In the genomic region with DNA sequence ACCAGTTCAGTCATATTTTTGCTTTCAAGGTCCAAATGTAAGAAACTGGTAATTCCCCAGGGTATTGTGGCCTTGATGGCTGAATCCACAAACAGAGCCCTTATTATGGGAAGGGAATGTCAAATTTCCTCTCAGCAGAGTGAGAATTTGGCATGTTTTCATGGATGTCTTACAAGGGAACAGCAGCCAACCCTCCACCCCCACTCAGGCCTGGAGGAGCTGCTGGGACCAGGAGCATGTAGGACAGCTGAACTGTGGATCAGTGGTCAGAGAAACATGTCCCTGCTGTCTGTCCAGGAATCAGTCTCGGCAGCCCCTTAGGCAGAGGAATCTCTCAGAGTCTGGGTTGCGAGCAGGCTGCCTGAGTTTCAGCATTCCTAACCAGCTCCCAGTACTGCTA, we compare ENCODE assay signal across 19 mouse cellular contexts. TPM values are rescaled to one million over a fixed set of nuclear protein-coding genes. Genes with fewer than 3 reads are reported as not detected.
A peak's percentile ranks its signal among the peaks of the same experiment; 100 is the strongest.
DNase-seq lines count a peak whose midpoint lies in the region; ATAC-seq and TF ChIP-seq lines count a peak whose summit lies in the region.
"Had no signal": no experiment of that assay in that cellular context is flagged by ENCODE, and none has a peak within 500 bp of the region (broad histone marks: within the 10 kb centered on the region; RNA-seq: fewer than 3 reads in every experiment).

No protein-coding gene starts in this region.

- H3K27me3 ChIP-seq in heart, embryonic 10.5 days (ENCODE audit: insufficient read depth, poor library complexity, severe bottlenecking) = peaks cover 27% of the 10 kb centered on the region; the same call in 1 of the 2 replicates
- H3K27me3 ChIP-seq in limb, embryonic 14.5 days (ENCODE audit: control insufficient read depth, insufficient read depth, low read length) = no peaks in the 10 kb centered on the region
- H3K27me3 ChIP-seq in limb, embryonic 10.5 days (ENCODE audit: low read depth, poor library complexity, severe bottlenecking) = peaks cover 86% of the 10 kb centered on the region

- no peak overlapping the region for H3K4me2 ChIP-seq in limb, embryonic 14.5 days (replicated peaks; ENCODE audit: low read depth, low read length, severe bottlenecking)
- H3K4me2 ChIP-seq: heart, embryonic 13.5 days; hindbrain, embryonic 14.5 days; kidney, embryonic 15.5 days; midbrain, embryonic 12.5 days had no signal

- H3K9ac ChIP-seq in limb, embryonic 14.5 days (ENCODE audit: low read depth, low read length, severe bottlenecking) = no peak overlapping the region
- H3K9ac ChIP-seq: heart, embryonic 13.5 days; hindbrain, embryonic 14.5 days; kidney, embryonic 15.5 days; midbrain, embryonic 12.5 days had no signal

- DNase-seq in heart, adult 11 months = peak; percentile 96
- DNase-seq in heart, embryonic 10.5 days (ENCODE audit: low spot score) = no peak
- peak; percentile 13 for DNase-seq in limb, embryonic 14.5 days (ENCODE audit: low spot score)
- no peak for DNase-seq in limb, embryonic 10.5 days (ENCODE audit: low spot score)
- peak; percentile 61 for DNase-seq in cerebellum, adult 9-11 months
- peak; percentile 23 for DNase-seq in heart, postnatal 25 days (ENCODE audit: low spot score)
- DNase-seq in natural killer cell, adult 2 months (ENCODE audit: low spot score in 2 of 2) = no peak
- no peak for DNase-seq in right cerebral cortex, postnatal 10 days (ENCODE audit: low spot score in 2 of 2)
- DNase-seq: adrenal gland, postnatal 10 days; thymus, postnatal 14 days had no signal

- no peak overlapping the region for H3K4me3 ChIP-seq in heart, embryonic 10.5 days
- no peak overlapping the region for H3K4me3 ChIP-seq in limb, embryonic 14.5 days (replicated peaks; ENCODE audit: low read length)
- H3K4me3 ChIP-seq in limb, embryonic 10.5 days = no peak overlapping the region
- H3K4me3 ChIP-seq: heart, embryonic 13.5 days; kidney, embryonic 15.5 days; midbrain, embryonic 12.5 days had no signal

- no peaks in the 10 kb centered on the region for H3K9me3 ChIP-seq in heart, embryonic 10.5 days
- H3K9me3 ChIP-seq in limb, embryonic 14.5 days (ENCODE audit: control insufficient read depth, low read length) = no peaks in the 10 kb centered on the region
- no peaks in the 10 kb centered on the region for H3K9me3 ChIP-seq in limb, embryonic 10.5 days (replicated peaks)
- H3K9me3 ChIP-seq: G1E; heart, embryonic 13.5 days; kidney, embryonic 15.5 days; midbrain, embryonic 12.5 days had no signal

- H3K27ac ChIP-seq in heart, embryonic 10.5 days = no peak overlapping the region
- H3K27ac ChIP-seq in limb, embryonic 14.5 days (replicated peaks; ENCODE audit: low read depth, low read length) = no peak overlapping the region
- no peak overlapping the region for H3K27ac ChIP-seq in limb, embryonic 10.5 days
- H3K27ac ChIP-seq: heart, embryonic 13.5 days; hindbrain, embryonic 14.5 days; kidney, embryonic 15.5 days; midbrain, embryonic 12.5 days had no signal

- H3K4me1 ChIP-seq in heart, embryonic 10.5 days = no peaks in the 10 kb centered on the region
- no peaks in the 10 kb centered on the region for H3K4me1 ChIP-seq in limb, embryonic 14.5 days (ENCODE audit: control insufficient read depth, insufficient read depth, low read length)
- no peaks in the 10 kb centered on the region for H3K4me1 ChIP-seq in limb, embryonic 10.5 days
- H3K4me1 ChIP-seq: kidney, embryonic 15.5 days; midbrain, embryonic 12.5 days had no signal

- TF ChIP-seq POLR2A in limb, embryonic 14.5 days (IDR thresholded peaks at IDR 0.05; ENCODE audit: borderline replicate concordance, extremely low read depth, insufficient read depth, insufficient read length) = no peak

- no peak for ATAC-seq in limb, embryonic 14.5 days (ENCODE audit: low FRiP score, low read depth)

- WGBS in heart, embryonic 10.5 days = 70% methylated on average over 2 of the region's 2 CpGs
- WGBS in limb, embryonic 14.5 days = 76% methylated on average over 2 of the region's 2 CpGs
- 91% methylated on average over 2 of the region's 2 CpGs for WGBS in limb, embryonic 10.5 days

- no peaks in the 10 kb centered on the region for H3K36me3 ChIP-seq in heart, embryonic 10.5 days
- H3K36me3 ChIP-seq in limb, embryonic 14.5 days (ENCODE audit: control insufficient read depth, insufficient read depth, low read length) = no peaks in the 10 kb centered on the region
- H3K36me3 ChIP-seq in limb, embryonic 10.5 days = no peaks in the 10 kb centered on the region
- H3K36me3 ChIP-seq: G1E; heart, embryonic 13.5 days; kidney, embryonic 15.5 days; midbrain, embryonic 12.5 days had no signal

- intact Hi-C loops in heart, postnatal 25 days (cut with DNase I) = loop anchor here (10.0 kb wide), 1 partner anchor 148 kb away; no protein-coding TSS in a partner anchor

RNA-seq across cellular contexts. Expression of gene Nyx, which starts 0.8 kb away (rescaled TPM):
- polyA plus RNA-seq in heart, embryonic 10.5 days (2016; fragmentation: Nextera tagmentation; extraction: Ambion mirVana) = 0.03 and 0.06 TPM in 2 replicates
- polyA plus RNA-seq in limb, embryonic 14.5 days (2012; rRNA removed) = 0.10 and 0.12 TPM in 2 replicates
- polyA plus RNA-seq in limb, embryonic 14.5 days (2014; fragmentation: Nextera tagmentation; extraction: Ambion mirVana) = 0.04 TPM in 1 of 2 replicates, not detected in the other
- 0.04 and 0.08 TPM in 2 replicates for polyA plus RNA-seq in limb, embryonic 10.5 days (2016; fragmentation: Nextera tagmentation; extraction: Ambion mirVana)
- total RNA-seq in heart, postnatal 25 days (2021) = under 1 TPM; 0.13 to 0.20 TPM
- polyA plus RNA-seq: embryonic facial prominence, embryonic 11.5 days; limb, embryonic 11.5 days; neural tube, embryonic 11.5 days; stomach, embryonic 14.5 days had no signal

Comparison
In these comparisons a context has a peak if more than half of its experiments do, and no peak if none do; other contexts are left out.
1. DNase-seq: peak in heart, adult 11 months (single experiment), limb, embryonic 14.5 days (single experiment), cerebellum, adult 9-11 months (single experiment) and heart, postnatal 25 days (single experiment); none in heart, embryonic 10.5 days (single experiment), limb, embryonic 10.5 days (single experiment), natural killer cell, adult 2 months (0 of 2) and right cerebral cortex, postnatal 10 days (0 of 2).